Mouse (Mus musculus) midbrain, embryonic 12.5 days (tissue): ENCODE data around the gene Kcnip1. TPM values are rescaled to one million over a fixed set of nuclear protein-coding genes. Genes with fewer than 3 reads are reported as not detected.
A peak's percentile ranks its signal among the peaks of the same experiment; 100 is the strongest.

Experiments
- ATAC-seq: fragments of 200-750 bp; cut with Nextera tagmentation; 2 replicates; pipeline ENCODE4 v1.8.0; 2017; ENCODE audit warnings: low read depth, moderate TSS enrichment, moderate library complexity; ENCODE audit not compliant: low FRiP score
- H3K27ac ChIP-seq: fragments of 300-500 bp; sonication (generic); replicated peaks from 2 replicates; pipeline ENCODE4 v1.5.1; 2016; ENCODE audit warnings: mild to moderate bottlenecking
- H3K27me3 ChIP-seq: fragments of 300-500 bp; sonication (generic); 2 replicates; pipeline ENCODE4 v1.6.1; 2016; ENCODE audit warnings: mild to moderate bottlenecking
- H3K36me3 ChIP-seq: fragments of 300-500 bp; sonication (generic); 2 replicates; pipeline ENCODE4 v1.6.1; 2016
- H3K4me1 ChIP-seq: fragments of 300-500 bp; sonication (generic); 2 replicates; pipeline ENCODE4 v1.6.1; 2016
- H3K4me2 ChIP-seq: fragments of 300-500 bp; sonication (generic); replicated peaks from 2 replicates; pipeline ENCODE4 v1.6.1; 2016; ENCODE audit warnings: mild to moderate bottlenecking, moderate library complexity
- H3K4me3 ChIP-seq: fragments of 300-500 bp; sonication (generic); 2 replicates; pipeline ENCODE4 v1.5.1; 2016; ENCODE audit warnings: mild to moderate bottlenecking
- H3K9ac ChIP-seq: fragments of 300-500 bp; sonication (generic); replicated peaks from 2 replicates; pipeline ENCODE4 v1.6.1; 2016; ENCODE audit warnings: mild to moderate bottlenecking, moderate library complexity
- H3K9me3 ChIP-seq: fragments of 300-500 bp; sonication (generic); 2 replicates; pipeline ENCODE4 v1.6.1; 2016; ENCODE audit warnings: mild to moderate bottlenecking
- WGBS: fragments of 180-500 bp; shearing (Covaris S2); methylation state at CpG from one replicate; pipeline ENCODE4 v1.1.7; 2016; 5-methylcytosine and 5-hydroxymethylcytosine counted together
- polyA plus RNA-seq: library from polyadenylated mRNA; unstranded; fragments of >200 nt; fragmentation: Nextera tagmentation; extraction: Ambion mirVana; gene quantifications from 2 replicates; pipeline ENCODE4 v1.2.1, GENCODE M21; 2016

The Kcnip1 gene
- polyA plus RNA-seq, 1 experiment from 2014 or later = 15.5 TPM

DNA sequence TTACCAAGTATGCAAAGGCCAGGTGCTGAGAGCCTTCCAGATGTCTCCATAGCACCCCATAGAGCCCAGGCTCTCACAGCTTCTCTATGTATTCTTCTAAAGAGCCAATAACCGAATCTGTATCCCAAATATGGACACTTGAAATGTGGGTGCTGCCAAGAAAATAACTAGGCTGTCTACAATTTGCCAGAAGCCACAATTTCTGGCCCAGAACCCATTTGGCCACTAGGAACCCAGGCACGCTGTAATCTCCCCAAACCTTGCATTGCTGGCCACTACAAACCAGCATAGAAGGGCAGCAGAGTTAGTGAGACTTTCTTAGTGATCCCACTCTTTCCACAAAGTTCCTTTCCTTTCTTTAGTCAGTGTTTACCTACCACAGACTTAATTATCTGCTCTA is 17.8 kb downstream of the Kcnip1 start:
- no peak for ATAC-seq
- Histone ChIP-seq H3K9ac (no peak overlapping the region), H3K4me1 (no peaks in the 10 kb centered on the region), H3K27ac (no peak overlapping the region), H3K9me3 (no peaks in the 10 kb centered on the region), H3K4me2 (no peak overlapping the region), H3K27me3 (no peaks in the 10 kb centered on the region), H3K4me3 (no peak overlapping the region), H3K36me3 (no peaks in the 10 kb centered on the region)
- WGBS = 91% methylated on average over 2 of the region's 2 CpGs

DNA sequence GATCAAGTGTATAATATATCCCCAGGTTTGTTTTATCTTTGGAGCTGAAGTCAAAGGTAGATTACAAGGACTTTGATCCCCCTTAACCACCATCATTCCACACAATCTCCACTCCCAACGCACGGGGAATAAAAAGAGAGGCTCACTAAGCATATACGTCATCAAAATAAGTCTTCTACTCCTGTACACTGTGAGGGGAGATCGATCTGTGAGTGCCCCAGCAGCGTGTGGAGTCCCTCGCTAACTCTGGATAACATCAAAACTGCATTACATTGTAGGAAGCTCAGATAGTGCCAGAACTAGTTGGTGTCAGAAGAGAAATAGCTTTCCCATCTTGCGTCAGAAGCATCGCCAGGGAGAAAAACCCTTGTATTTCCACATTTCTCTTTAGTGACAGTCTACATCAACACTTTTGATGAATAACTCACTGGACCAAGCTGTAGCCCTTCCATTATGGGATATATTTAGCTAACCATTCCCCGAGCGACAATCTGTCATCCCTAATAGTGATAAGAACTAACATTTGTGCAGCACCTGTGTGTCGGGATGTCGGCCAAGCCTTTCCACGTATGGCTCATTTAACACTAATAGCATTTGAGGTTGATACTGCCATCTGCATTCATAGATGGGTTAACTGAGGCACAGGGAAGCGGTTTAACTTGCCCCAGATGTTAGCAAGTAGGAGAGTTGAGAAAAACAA is 18.5 kb downstream of the Kcnip1 start:
- ATAC-seq = no peak
- 92% methylated on average over 14 of the region's 14 CpGs for WGBS
- H3K4me3 ChIP-seq = no peak overlapping the region

DNA sequence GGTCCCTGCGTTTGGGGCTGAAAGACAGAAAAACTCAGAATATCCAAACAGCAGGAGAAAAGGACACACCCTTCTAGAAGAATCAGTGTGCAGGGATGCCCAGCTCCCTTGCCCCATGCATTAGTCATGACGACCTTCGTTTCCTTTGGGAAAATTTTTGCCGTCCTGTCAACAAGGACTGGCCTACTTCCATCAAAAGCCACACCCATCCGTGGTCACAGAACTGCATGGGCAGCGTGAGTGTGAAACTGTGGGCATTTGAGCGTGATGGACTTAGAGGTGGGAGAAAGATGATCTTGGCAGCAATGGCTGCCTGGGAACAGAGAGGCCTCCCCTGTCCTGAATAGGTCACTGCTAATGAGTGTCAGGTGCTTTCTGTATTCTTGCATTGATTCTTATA is 20.8 kb downstream of the Kcnip1 start:
- H3K4me2 ChIP-seq = no peak overlapping the region
- H3K36me3 ChIP-seq = no peaks in the 10 kb centered on the region
- no peak for ATAC-seq
- WGBS = 83% methylated on average over 7 of the region's 7 CpGs
- H3K27me3 ChIP-seq = no peaks in the 10 kb centered on the region
- no peak overlapping the region for H3K27ac ChIP-seq
- no peaks in the 10 kb centered on the region for H3K4me1 ChIP-seq
- no peaks in the 10 kb centered on the region for H3K9me3 ChIP-seq
- no peak overlapping the region for H3K4me3 ChIP-seq
- H3K9ac ChIP-seq = no peak overlapping the region

More for the DNA sequence above, 18.5 kb downstream of the Kcnip1 start:
- Histone ChIP-seq H3K9me3 (no peaks in the 10 kb centered on the region), H3K27ac (no peak overlapping the region), H3K9ac (no peak overlapping the region), H3K4me2 (no peak overlapping the region), H3K36me3 (no peaks in the 10 kb centered on the region), H3K4me1 (no peaks in the 10 kb centered on the region), H3K27me3 (no peaks in the 10 kb centered on the region)

DNA sequence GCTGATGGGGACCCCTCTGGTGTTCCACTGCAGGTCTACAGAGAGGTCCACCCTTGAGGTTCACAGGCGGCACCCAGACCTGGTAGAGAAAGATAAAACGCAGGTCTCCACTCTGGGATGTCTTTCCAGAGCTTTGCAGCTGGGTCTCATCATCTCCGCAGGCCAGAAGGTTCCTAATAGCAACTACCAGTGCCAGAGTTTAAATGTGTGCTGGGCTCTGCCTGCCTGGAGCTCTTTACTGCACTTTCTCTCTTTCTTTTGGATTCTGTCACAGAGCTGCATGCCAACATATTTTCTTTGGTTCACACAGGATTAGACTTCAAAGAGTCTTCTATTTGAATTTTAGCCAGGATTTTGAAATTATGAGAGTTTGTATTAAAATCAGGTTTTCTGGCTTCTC is 23.8 kb downstream of the Kcnip1 start:
- Histone ChIP-seq H3K9me3 (no peaks in the 10 kb centered on the region), H3K27me3 (no peaks in the 10 kb centered on the region), H3K4me2 (no peak overlapping the region), H3K36me3 (no peaks in the 10 kb centered on the region), H3K4me3 (no peak overlapping the region), H3K9ac (no peak overlapping the region), H3K4me1 (no peaks in the 10 kb centered on the region), H3K27ac (no peak overlapping the region)
- no peak for ATAC-seq
- 87% methylated on average over 3 of the region's 3 CpGs for WGBS

- no peak for ATAC-seq
- no peaks in the 10 kb centered on the region for H3K36me3 ChIP-seq
- no peaks in the 10 kb centered on the region for H3K9me3 ChIP-seq
- 83% methylated on average over 4 of the region's 4 CpGs for WGBS
- H3K4me1 ChIP-seq = peaks cover 6% of the 10 kb centered on the region; the same call in 1 of the 2 replicates
- no peaks in the 10 kb centered on the region for H3K27me3 ChIP-seq
- no peak overlapping the region for H3K27ac ChIP-seq
- no peak overlapping the region for H3K4me3 ChIP-seq
- H3K9ac ChIP-seq = no peak overlapping the region
- no peak overlapping the region for H3K4me2 ChIP-seq
Observed at GRCm38 (mm10) chr11:33967708-33968107, 25.2 kb downstream of the Kcnip1 start.

DNA sequence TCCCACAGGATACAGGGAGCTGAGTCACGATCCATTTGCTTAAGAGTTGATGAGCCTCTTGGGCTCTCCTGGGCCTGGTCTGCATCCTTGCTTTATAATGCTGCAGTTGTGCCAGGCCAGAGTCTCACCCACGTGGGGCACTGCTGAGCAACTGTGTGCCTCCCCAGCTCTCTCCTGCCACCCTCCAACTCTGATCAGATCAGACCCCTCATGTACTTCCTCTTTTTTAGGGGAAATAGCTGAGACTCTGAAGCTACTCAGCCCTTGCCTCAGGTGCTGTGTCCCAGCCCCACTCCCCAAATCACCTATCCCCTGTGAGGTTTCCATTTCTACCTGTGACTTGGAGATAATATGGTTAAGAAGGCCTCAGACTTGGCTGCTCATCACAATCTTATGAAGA is 27.6 kb downstream of the Kcnip1 start:
- Histone ChIP-seq H3K36me3 (no peaks in the 10 kb centered on the region), H3K4me1 (peaks cover 6% of the 10 kb centered on the region; the same call in 1 of the 2 replicates), H3K27me3 (no peaks in the 10 kb centered on the region), H3K9me3 (no peaks in the 10 kb centered on the region), H3K9ac (no peak overlapping the region), H3K4me2 (no peak overlapping the region), H3K4me3 (no peak overlapping the region), H3K27ac (no peak overlapping the region)
- WGBS = 63% methylated on average over 2 of the region's 2 CpGs
- no peak for ATAC-seq

DNA sequence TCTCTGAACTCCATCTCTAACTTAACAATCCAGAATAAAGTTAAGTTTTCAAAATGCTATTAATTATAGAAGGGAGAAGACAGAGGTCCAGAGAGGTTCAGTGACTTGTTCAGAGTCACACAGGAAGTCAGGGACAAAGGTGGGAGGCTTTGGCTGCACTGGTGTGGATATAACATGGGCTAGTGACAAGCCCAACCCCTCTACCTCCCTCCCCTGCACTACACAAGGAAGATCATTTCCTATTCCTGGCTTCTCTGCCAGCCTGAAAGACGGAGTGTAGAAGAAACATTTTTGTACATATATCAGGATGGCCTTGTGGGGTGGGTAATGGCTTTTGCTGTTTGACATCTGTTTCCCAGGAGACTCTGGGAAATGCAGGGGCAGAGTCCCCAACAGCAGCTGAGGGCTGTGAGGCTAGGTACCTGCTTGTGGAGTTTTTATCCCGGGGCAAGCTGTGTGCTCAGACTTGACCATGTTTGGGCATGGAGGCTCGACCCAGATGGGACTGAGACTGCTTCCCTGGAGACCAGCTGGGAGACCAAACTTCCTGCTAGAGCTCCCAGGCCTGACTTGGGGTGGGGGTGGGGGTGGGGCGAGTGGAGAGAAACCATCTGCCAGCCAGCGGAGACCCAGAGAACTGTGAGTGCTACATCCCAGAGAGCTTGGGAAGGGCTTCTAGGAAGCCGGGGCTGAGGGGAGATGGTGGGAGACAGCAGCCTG is 30.1 kb downstream of the Kcnip1 start, which contains the start of gene Kcnmb1:
Gene Kcnmb1 (plus strand): TSS at position 326 of the 720 bp plus-strand sequence.
- H3K9me3 ChIP-seq = no peaks in the 10 kb centered on the region
- H3K27me3 ChIP-seq = no peaks in the 10 kb centered on the region
- H3K9ac ChIP-seq = no peak within 1 kb of the TSS
- no peak within 1 kb of the TSS for H3K4me2 ChIP-seq
- 0 out of 2 replicates have a peak, but pooled peaks have one; percentile 16 for ATAC-seq
- no peak within 1 kb of the TSS for H3K4me3 ChIP-seq
- H3K27ac ChIP-seq = no peak within 1 kb of the TSS
- 60% methylated on average over 6 of the region's 6 CpGs for WGBS
- no peaks in the 10 kb centered on the region for H3K36me3 ChIP-seq
- peaks cover 6% of the 10 kb centered on the region; the same call in 1 of the 2 replicates for H3K4me1 ChIP-seq

GRCm38 (mm10) chr11:33962178-33962577 is 30.8 kb downstream of the Kcnip1 start:
- H3K27ac ChIP-seq = no peak overlapping the region
- H3K36me3 ChIP-seq = no peaks in the 10 kb centered on the region
- H3K4me2 ChIP-seq = no peak overlapping the region
- no peaks in the 10 kb centered on the region for H3K9me3 ChIP-seq
- H3K4me3 ChIP-seq = no peak overlapping the region
- peaks cover 6% of the 10 kb centered on the region; the same call in 1 of the 2 replicates for H3K4me1 ChIP-seq
- no peak; the same call in 1 of the 2 replicates for ATAC-seq
- no peak overlapping the region for H3K9ac ChIP-seq
- H3K27me3 ChIP-seq = no peaks in the 10 kb centered on the region
- WGBS = 58% methylated on average over 7 of the region's 7 CpGs

- Histone ChIP-seq H3K4me3 (no peak overlapping the region), H3K27me3 (no peaks in the 10 kb centered on the region), H3K27ac (no peak overlapping the region), H3K9ac (no peak overlapping the region), H3K36me3 (no peaks in the 10 kb centered on the region), H3K4me1 (peaks cover 6% of the 10 kb centered on the region; the same call in 1 of the 2 replicates), H3K9me3 (no peaks in the 10 kb centered on the region), H3K4me2 (no peak overlapping the region)
- 81% methylated on average over 8 of the region's 8 CpGs for WGBS
- ATAC-seq = no peak
Observed at GRCm38 (mm10) chr11:33958713-33959112, 34.2 kb downstream of the Kcnip1 start.

DNA sequence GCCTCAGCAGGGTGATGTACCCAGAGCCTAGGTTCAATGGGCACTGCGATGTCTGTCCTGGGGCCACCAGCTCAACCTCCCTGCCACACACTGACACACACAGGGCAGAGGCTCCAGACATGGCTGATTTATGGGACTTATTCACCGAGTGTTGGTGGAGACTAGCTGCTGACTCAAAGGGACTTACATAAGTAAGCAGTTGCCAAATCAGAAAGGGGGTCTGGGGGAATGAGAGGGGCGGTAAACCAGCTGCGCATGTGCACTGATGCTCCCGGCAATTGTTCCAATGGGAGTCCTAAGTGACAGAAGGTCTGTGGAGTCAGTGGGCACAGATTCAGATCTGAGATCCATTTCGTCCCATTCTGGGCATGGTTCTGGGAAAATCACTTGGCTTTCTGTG is 35.4 kb downstream of the Kcnip1 start:
- no peak for ATAC-seq
- no peaks in the 10 kb centered on the region for H3K4me1 ChIP-seq
- H3K27me3 ChIP-seq = no peaks in the 10 kb centered on the region
- 86% methylated on average over 6 of the region's 6 CpGs for WGBS
- H3K9ac ChIP-seq = no peak overlapping the region
- H3K4me3 ChIP-seq = no peak overlapping the region
- H3K27ac ChIP-seq = no peak overlapping the region
- H3K4me2 ChIP-seq = no peak overlapping the region
- H3K36me3 ChIP-seq = no peaks in the 10 kb centered on the region
- no peaks in the 10 kb centered on the region for H3K9me3 ChIP-seq

DNA sequence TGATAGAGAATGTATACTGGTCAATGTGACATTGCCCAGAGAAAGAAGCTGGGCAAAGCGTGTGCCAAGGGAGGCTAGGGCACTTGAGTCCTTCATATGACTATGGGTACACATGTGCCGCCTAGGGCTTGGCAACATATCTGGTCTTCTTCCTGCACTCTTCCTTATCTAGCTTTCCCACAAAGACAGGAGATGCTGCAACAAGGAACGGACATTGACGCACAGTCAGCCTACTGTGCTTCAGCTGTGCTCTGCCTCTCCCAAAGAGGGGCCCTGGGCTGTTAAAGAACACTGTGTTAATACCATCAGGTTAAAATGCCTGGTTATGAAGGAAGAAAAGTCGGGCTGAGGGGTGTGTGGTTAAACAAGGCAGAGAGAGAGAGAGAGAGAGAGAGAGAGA is 36.3 kb downstream of the Kcnip1 start:
- no peak for ATAC-seq
- Histone ChIP-seq H3K4me1 (no peaks in the 10 kb centered on the region), H3K27me3 (no peaks in the 10 kb centered on the region), H3K4me3 (no peak overlapping the region), H3K4me2 (no peak overlapping the region), H3K9me3 (no peaks in the 10 kb centered on the region), H3K9ac (no peak overlapping the region), H3K36me3 (no peaks in the 10 kb centered on the region), H3K27ac (no peak overlapping the region)
- 89% methylated on average over 5 of the region's 5 CpGs for WGBS

DNA sequence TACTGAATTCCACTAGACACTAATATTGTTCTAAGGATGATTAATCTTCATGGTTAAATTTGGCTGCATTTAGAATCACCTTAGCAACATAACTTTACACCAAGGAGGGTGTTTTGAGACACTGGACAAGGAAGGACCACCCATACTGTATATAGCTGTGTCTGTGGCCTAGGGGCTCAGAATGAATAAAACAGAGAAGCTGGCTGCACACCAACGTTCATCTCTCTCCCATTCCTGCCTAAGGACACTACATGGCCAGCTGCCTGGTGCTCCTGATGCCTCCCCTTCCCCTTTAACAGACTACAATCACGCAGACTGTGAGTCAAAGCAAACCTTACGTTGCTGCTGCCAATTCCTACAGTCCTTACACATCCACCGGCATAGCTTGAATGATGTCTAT is 37.0 kb downstream of the Kcnip1 start:
- Histone ChIP-seq H3K27ac (no peak overlapping the region), H3K36me3 (no peaks in the 10 kb centered on the region), H3K9me3 (no peaks in the 10 kb centered on the region), H3K4me1 (no peaks in the 10 kb centered on the region), H3K27me3 (no peaks in the 10 kb centered on the region), H3K9ac (no peak overlapping the region), H3K4me2 (no peak overlapping the region), H3K4me3 (no peak overlapping the region)
- WGBS = 79% methylated on average over 4 of the region's 4 CpGs
- ATAC-seq = no peak
